Mouse (Mus musculus) left cerebral cortex, postnatal 4 days (tissue): ENCODE data around the gene AF067063. TPM values are rescaled to one million over a fixed set of nuclear protein-coding genes. Genes with fewer than 3 reads are reported as not detected.

ENCODE experiments used
- total RNA-seq, 2 experiments: library from RNA; stranded (reverse); gene quantifications; 2 replicates each; pipeline ENCODE4 v1.2.3; 2021

Gene AF067063
- total RNA-seq, 2 experiments from 2014 or later, result not detected

Other genes starting within 250 kb of the AF067063 start
- gene Ccl28, start 206.4 kb downstream of the AF067063 start, total RNA-seq, result 1 to 10 TPM in 1 of 2 experiments, under 1 TPM in 1; 0.68 to 2.8 TPM
- 100 to 1,000 TPM; 814 to 887 TPM for gene Hmgcs1, start 139.8 kb downstream of the AF067063 start, total RNA-seq
- 10 to 100 TPM; 11.6 to 12.3 TPM for gene Nim1k, start 74.3 kb downstream of the AF067063 start, total RNA-seq
- gene Zfp131, start 39.3 kb downstream of the AF067063 start, total RNA-seq, result 10 to 100 TPM; 41.1 to 41.8 TPM
- gene D13Ertd608e, start 5.8 kb upstream of the AF067063 start, total RNA-seq, result not detected
- not detected for gene Tcstv1, start 64.6 kb upstream of the AF067063 start, total RNA-seq
- not detected for gene Gm21761, start 99.1 kb upstream of the AF067063 start, total RNA-seq
- gene B020031M17Rik, start 120.6 kb upstream of the AF067063 start, total RNA-seq, result not detected
- not detected for gene Gm36079, start 196.8 kb upstream of the AF067063 start, total RNA-seq
- gene Gm21188, start 222.0 kb upstream of the AF067063 start, total RNA-seq, result not detected